Mouse (Mus musculus) CH12.LX (cell line): ENCODE results near the gene Sacm1l.
A peak's percentile ranks its signal among the peaks of the same experiment; 100 is the strongest.

Experiments
- CTCF ChIP-seq, 2 experiments: IDR thresholded peaks in 1 of 2; conservative IDR thresholded peaks in 1 of 2; 2 replicates each; pipeline ENCODE4 v1.5.1; 2011 to 2012; ENCODE audit warnings: low read depth in 2 of 2, low read length in 2 of 2, improper control_type of control experiment in 1 of 2, inconsistent platforms in 1 of 2, mild to moderate bottlenecking in 1 of 2, moderate library complexity in 1 of 2
- JUND ChIP-seq: conservative IDR thresholded peaks from 2 replicates; pipeline ENCODE4 v1.6.1; 2011; ENCODE audit warnings: low read depth, low read length, improper control_type of control experiment
- MAFK ChIP-seq: IDR thresholded peaks from 2 replicates; pipeline ENCODE4 v1.6.1; 2011; ENCODE audit warnings: low read length, improper control_type of control experiment; ENCODE audit not compliant: insufficient replicate concordance
- MAX ChIP-seq: IDR thresholded peaks from 2 replicates; pipeline ENCODE4 v1.6.1; 2011; ENCODE audit warnings: low read length, improper control_type of control experiment
- MEF2A ChIP-seq: IDR thresholded peaks from 2 replicates; pipeline ENCODE4 v1.6.1; 2014; ENCODE audit warnings: low read depth, mild to moderate bottlenecking, inconsistent platforms, low read length, improper control_type of control experiment, borderline replicate concordance
- NELFE ChIP-seq: IDR thresholded peaks from 2 replicates; pipeline ENCODE4 v1.6.1; 2011; ENCODE audit warnings: low read depth, low read length, improper control_type of control experiment
- POLR2A ChIP-seq: IDR thresholded peaks from 2 replicates; pipeline ENCODE4 v1.6.1; 2011; ENCODE audit warnings: low read depth, mild to moderate bottlenecking, improper control_type of control experiment, low read length
- USF1 ChIP-seq: IDR thresholded peaks from 2 replicates; pipeline ENCODE4 v1.6.1; 2014; ENCODE audit warnings: low read depth, mild to moderate bottlenecking, inconsistent platforms, low read length, improper control_type of control experiment
- ZKSCAN1 ChIP-seq: IDR thresholded peaks from 2 replicates; pipeline ENCODE4 v1.6.1; 2012; ENCODE audit warnings: low read depth, inconsistent platforms, low read length, improper control_type of control experiment, borderline replicate concordance
- ZMIZ1 ChIP-seq: IDR thresholded peaks from 2 replicates; pipeline ENCODE4 v1.6.1; 2012; ENCODE audit warnings: low read depth, mild to moderate bottlenecking, inconsistent platforms, low read length, improper control_type of control experiment

- TF ChIP-seq MAX: no peak
- no peak for TF ChIP-seq ZMIZ1
- no peak for TF ChIP-seq NELFE
- no peak for TF ChIP-seq MEF2A
- no peak for TF ChIP-seq ZKSCAN1
- no peak for TF ChIP-seq MAFK
- TF ChIP-seq CTCF (conservative IDR thresholded peaks at IDR 0.05 in 1 of 2, IDR thresholded peaks at IDR 0.05 in 1 of 2; ENCODE audit: low read depth in 2 of 2, low read length in 2 of 2): peak; percentile 63 to 71
- TF ChIP-seq POLR2A: no peak
- TF ChIP-seq USF1: no peak
- TF ChIP-seq JUND: no peak
Observed at GRCm38 (mm10) chr9:123523676-123524075, 5.9 kb upstream of the Sacm1l start.
